Mouse (Mus musculus) heart, postnatal 0 days (tissue): ENCODE data around the gene Cyp2d10.
"Not testable (repeated sequence)": the region's sequence is repeated elsewhere in the genome, so short reads cannot be mapped to it uniquely, and the experiment has no call there.

Experiments used
- CTCF ChIP-seq: IDR thresholded peaks from 2 replicates; pipeline ENCODE4 v1.5.1; 2016; ENCODE audit warnings: antibody characterized with exemption, control low read depth, low read depth
- EP300 ChIP-seq: IDR thresholded peaks from 2 replicates; pipeline ENCODE4 v1.6.1; 2016; ENCODE audit warnings: antibody characterized with exemption, low read depth

GRCm38 (mm10) chr15:82450045-82450444 is 43.0 kb upstream of the Cyp2d10 start:
- TF ChIP-seq EP300, CTCF: not testable (repeated sequence)
